Mouse (Mus musculus) kidney, embryonic 14.5 days (tissue): Measurements from ENCODE around the gene Nemp2. TPM values are rescaled to one million over a fixed set of nuclear protein-coding genes. Genes with fewer than 3 reads are reported as not detected.
A peak's percentile ranks its signal among the peaks of the same experiment; 100 is the strongest.

ENCODE experiments used
- ATAC-seq: fragments of 200-750 bp; cut with Nextera tagmentation; 2 replicates; pipeline ENCODE4 v1.8.0; 2017; ENCODE audit warnings: moderate number of reproducible peaks, mild to moderate bottlenecking, moderate TSS enrichment, moderate library complexity; ENCODE audit not compliant: low FRiP score, low TSS enrichment
- H3K27ac ChIP-seq: fragments of 300-500 bp; sonication (generic); 2 replicates; pipeline ENCODE4 v1.5.1; 2014; ENCODE audit warnings: low read depth, mild to moderate bottlenecking, low read length, moderate library complexity, mixed read lengths
- H3K27me3 ChIP-seq: fragments of 300-500 bp; sonication (generic); 2 replicates; pipeline ENCODE4 v1.6.1; 2014; ENCODE audit warnings: mild to moderate bottlenecking, low read length; ENCODE audit not compliant: control insufficient read depth, insufficient read depth
- H3K36me3 ChIP-seq: fragments of 300-500 bp; sonication (generic); 2 replicates; pipeline ENCODE4 v1.6.1; 2014; ENCODE audit warnings: low read length, mixed read lengths; ENCODE audit not compliant: control insufficient read depth, insufficient read depth
- H3K4me1 ChIP-seq: fragments of 300-500 bp; sonication (generic); 2 replicates; pipeline ENCODE4 v1.6.1; 2014; ENCODE audit warnings: low read length, mixed read lengths; ENCODE audit not compliant: control insufficient read depth, insufficient read depth
- H3K4me2 ChIP-seq: fragments of 300-500 bp; sonication (generic); replicated peaks from 2 replicates; pipeline ENCODE4 v1.6.1; 2014; ENCODE audit warnings: low read depth, mild to moderate bottlenecking, low read length
- H3K4me3 ChIP-seq: fragments of 300-500 bp; sonication (generic); 2 replicates; pipeline ENCODE4 v1.5.1; 2014; ENCODE audit warnings: mild to moderate bottlenecking, low read length
- H3K9ac ChIP-seq: fragments of 300-500 bp; sonication (generic); 2 replicates; pipeline ENCODE4 v1.6.1; 2014; ENCODE audit warnings: low read depth, mild to moderate bottlenecking, low read length, moderate library complexity
- H3K9me3 ChIP-seq: fragments of 300-500 bp; sonication (generic); 2 replicates; pipeline ENCODE4 v1.6.1; 2016; ENCODE audit warnings: low read length; ENCODE audit not compliant: control insufficient read depth
- WGBS: fragments of 180-500 bp; shearing (Covaris S2); extraction: QIAGEN DNeasy Blood & Tissue Kit; methylation state at CpG from one replicate; pipeline ENCODE4 v1.1.7; 2014; 5-methylcytosine and 5-hydroxymethylcytosine counted together
- polyA plus RNA-seq: library from polyadenylated mRNA; unstranded; fragments of >200 nt; fragmentation: Nextera tagmentation; extraction: Ambion mirVana; gene quantifications from 2 replicates; pipeline ENCODE4 v1.2.1, GENCODE M21; 2014

The Nemp2 gene
- polyA plus RNA-seq, 1 experiment from 2014 or later = 14.5 TPM

DNA sequence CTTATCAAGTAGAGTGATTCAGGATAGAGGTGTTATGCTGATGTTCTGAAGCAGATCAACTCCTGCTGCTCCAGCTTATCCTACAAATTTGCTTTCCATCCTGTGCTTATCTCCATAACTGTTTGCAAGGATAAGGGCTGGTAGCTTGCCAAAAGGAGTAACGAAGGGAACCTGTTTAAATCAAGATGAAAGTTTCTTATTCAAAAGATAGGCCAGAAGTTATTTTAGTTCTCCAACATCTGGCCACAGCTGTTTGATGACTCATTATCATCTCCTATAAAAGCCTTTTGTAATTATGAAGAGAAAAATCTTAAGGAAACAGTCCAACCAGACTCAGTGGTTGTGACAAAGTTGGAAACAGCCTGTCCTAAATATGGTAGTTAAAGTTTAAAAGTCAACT is 12.3 kb upstream of the Nemp2 start:
- no peaks in the 10 kb centered on the region for H3K36me3 ChIP-seq
- no peak overlapping the region for H3K27ac ChIP-seq
- no peak overlapping the region for H3K9ac ChIP-seq
- H3K27me3 ChIP-seq = no peaks in the 10 kb centered on the region
- ATAC-seq = no peak
- H3K4me2 ChIP-seq = no peak overlapping the region
- no peak overlapping the region for H3K4me3 ChIP-seq
- H3K4me1 ChIP-seq = no peaks in the 10 kb centered on the region
- no peaks in the 10 kb centered on the region for H3K9me3 ChIP-seq
- 57% methylated on average over 1 of the region's 1 CpGs for WGBS

DNA sequence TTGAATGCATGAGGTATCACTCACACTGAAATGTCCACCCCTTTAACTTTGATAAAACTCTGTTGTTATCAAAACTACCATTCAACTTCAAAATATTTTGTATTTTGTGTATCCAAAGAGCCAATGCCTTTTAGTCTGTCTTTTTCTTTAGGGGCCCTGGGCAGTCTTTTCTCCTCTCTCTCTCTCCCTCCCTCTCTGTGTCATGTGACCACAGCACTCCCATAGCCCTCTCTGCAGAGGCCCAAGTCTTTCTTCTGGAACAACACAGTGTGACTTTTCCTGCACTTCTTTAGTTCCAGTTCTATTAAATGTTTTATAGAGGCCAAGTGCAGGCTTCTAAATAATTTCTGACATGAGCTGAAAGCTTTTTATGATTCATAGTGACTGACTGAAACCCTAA is 10.1 kb upstream of the Nemp2 start:
- Histone ChIP-seq H3K4me2 (no peak overlapping the region), H3K27me3 (no peaks in the 10 kb centered on the region), H3K27ac (no peak overlapping the region), H3K4me3 (no peak overlapping the region), H3K4me1 (no peaks in the 10 kb centered on the region), H3K36me3 (no peaks in the 10 kb centered on the region), H3K9ac (no peak overlapping the region), H3K9me3 (no peaks in the 10 kb centered on the region)
- no peak for ATAC-seq

DNA sequence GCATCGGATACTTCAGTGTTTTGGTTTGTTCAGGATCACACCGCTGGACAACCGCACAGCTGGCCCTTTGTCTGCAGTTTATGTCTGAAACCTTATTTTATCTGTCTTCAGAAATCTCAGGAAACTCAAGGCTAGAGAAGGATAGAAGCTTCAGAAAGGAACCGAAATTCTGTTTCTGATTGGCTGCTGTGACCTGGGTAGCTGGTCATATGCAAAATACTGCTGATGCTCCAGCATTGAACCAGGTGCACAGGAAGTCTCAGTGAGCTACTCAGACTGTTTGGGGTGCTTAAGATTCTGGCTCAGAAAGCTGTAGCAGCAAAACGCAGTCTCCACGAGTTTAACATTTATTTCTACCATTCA is 415 bp downstream of the Nemp2 start:
- under 1% methylated on average over 6 of the region's 6 CpGs for WGBS
- Histone ChIP-seq H3K36me3 (no peaks in the 10 kb centered on the region), H3K4me2 (peak overlapping the region; percentile 55), H3K27me3 (no peaks in the 10 kb centered on the region), H3K9ac (peak overlapping the region; percentile 67), H3K4me3 (peak overlapping the region; percentile 50), H3K4me1 (peaks cover 5% of the 10 kb centered on the region; the same call in 1 of the 2 replicates), H3K27ac (peak overlapping the region; percentile 68), H3K9me3 (no peaks in the 10 kb centered on the region)
- ATAC-seq = peak; percentile 76; the same call in 1 of the 2 replicates

DNA sequence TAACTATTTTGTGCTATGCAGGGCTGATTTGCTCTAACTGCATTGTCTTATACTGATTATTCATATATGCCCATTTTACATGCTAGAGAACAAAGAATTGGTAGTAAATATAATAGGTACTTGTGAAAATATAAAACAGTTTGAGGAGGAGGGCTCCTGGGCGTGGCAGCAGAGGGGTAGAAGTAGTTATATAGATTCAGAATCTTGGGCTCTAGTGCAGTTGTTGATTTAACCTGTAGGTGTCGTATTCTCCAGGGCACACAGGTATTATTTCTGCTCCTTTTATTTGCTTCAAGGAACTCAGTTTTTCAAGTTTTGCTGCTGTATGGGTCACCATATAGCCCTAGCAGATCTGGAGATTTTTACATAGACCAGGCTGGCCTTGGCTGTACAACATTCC is 1.1 kb downstream of the Nemp2 start:
- Histone ChIP-seq H3K9me3 (no peaks in the 10 kb centered on the region), H3K9ac (no peak overlapping the region), H3K27me3 (no peaks in the 10 kb centered on the region), H3K4me3 (peak overlapping the region; percentile 50), H3K4me2 (peak overlapping the region; percentile 55), H3K4me1 (peaks cover 5% of the 10 kb centered on the region; the same call in 1 of the 2 replicates), H3K27ac (no peak overlapping the region), H3K36me3 (no peaks in the 10 kb centered on the region)
- ATAC-seq = no peak
- WGBS = 73% methylated on average over 2 of the region's 2 CpGs

DNA sequence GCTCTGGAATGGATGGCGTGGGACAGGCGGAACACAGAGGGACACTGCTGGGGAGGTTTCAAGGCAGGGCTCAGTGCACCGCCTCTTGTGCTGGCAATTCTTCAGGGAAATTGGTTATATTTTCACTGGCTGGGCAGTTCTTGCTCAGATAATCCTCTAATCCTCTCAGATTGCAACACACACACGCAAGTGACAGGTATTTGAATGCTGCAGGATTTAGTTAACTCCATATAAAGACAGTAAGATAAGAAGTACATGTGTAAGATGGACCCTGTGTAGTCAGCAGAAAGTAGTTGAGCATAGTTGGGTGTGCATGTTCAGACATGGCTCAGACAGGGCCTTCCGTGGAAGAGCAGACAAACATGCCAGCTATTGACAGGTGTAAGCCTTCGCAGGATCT is 3.7 kb downstream of the Nemp2 start:
- no peak for ATAC-seq
- Histone ChIP-seq H3K4me3 (no peak overlapping the region), H3K4me1 (peaks cover 5% of the 10 kb centered on the region; the same call in 1 of the 2 replicates), H3K9ac (no peak overlapping the region), H3K4me2 (no peak overlapping the region), H3K27me3 (no peaks in the 10 kb centered on the region), H3K9me3 (no peaks in the 10 kb centered on the region), H3K36me3 (peaks cover 6% of the 10 kb centered on the region; the same call in 1 of the 2 replicates), H3K27ac (no peak overlapping the region)
- WGBS = 88% methylated on average over 6 of the region's 6 CpGs

DNA sequence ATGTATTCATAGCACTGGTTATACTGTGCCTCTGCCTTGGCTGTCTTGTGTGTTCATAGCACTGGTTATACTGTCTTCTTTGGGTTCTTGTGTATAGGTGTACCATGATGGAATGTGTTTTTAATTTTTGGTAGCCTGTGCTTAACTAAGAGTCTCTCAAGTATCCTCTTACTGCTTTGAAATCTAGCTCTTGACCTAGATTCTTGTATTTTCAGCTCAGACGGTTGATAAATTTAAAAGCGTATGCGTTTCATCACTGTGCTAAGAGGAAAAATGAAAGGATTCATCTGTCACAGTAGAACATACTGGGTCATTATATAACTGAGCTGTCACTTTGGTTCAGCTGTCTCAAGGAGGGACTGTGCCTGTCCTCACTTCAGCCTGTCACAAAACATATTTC is 5.4 kb downstream of the Nemp2 start:
- H3K9ac ChIP-seq = no peak overlapping the region
- H3K4me2 ChIP-seq = no peak overlapping the region
- H3K4me1 ChIP-seq = peaks cover 5% of the 10 kb centered on the region; the same call in 1 of the 2 replicates
- H3K4me3 ChIP-seq = no peak overlapping the region
- whole genome bisulfite sequencing = 92% methylated on average over 3 of the region's 3 CpGs
- no peaks in the 10 kb centered on the region for H3K9me3 ChIP-seq
- H3K27me3 ChIP-seq = no peaks in the 10 kb centered on the region
- no peak overlapping the region for H3K27ac ChIP-seq
- no peak for ATAC-seq
- peaks cover 15% of the 10 kb centered on the region for H3K36me3 ChIP-seq

DNA sequence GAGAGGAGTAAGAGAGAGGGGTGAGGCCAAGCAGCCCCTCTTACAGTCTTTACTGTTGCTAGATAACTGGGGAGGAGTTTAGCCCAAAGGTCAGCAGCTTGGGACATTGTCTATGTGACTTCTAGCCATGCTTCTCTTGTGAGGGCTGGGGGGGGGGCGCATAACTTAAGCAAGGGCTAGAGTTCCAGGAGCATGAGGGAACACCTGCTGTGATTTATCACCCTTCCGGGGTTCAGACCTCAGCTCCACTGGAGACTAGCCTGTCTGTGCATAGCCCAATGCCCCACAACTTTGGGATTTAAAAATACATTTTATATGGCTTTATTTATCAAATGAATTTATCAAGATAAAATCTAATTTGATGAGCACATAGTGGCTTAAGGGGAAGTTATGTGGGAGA is 7.6 kb downstream of the Nemp2 start:
- H3K9me3 ChIP-seq = no peaks in the 10 kb centered on the region
- no peak overlapping the region for H3K9ac ChIP-seq
- ATAC-seq = no peak
- no peak overlapping the region for H3K4me3 ChIP-seq
- 81% methylated on average over 2 of the region's 2 CpGs for WGBS
- H3K27ac ChIP-seq = no peak overlapping the region
- no peaks in the 10 kb centered on the region for H3K27me3 ChIP-seq
- H3K4me2 ChIP-seq = no peak overlapping the region
- no peaks in the 10 kb centered on the region for H3K4me1 ChIP-seq
- peaks cover 17% of the 10 kb centered on the region for H3K36me3 ChIP-seq

DNA sequence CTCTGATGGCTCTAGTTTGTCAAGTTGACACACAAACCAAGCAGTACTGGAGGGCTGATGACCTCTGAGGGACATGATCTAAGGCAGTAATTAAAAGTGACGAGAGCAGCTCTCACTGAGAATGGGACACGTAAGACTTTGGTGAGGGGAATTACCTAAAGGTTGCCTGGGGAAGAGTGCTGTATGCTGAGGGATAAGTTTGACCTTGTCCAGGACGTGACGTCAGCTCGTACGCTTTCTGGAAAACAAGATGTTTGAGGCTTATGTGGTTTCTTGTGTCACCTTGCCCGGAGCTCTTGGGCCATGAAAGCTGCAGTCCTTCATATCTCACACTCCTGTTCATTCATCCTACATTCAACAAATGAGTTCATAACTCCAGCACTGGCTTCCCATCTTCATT is 8.6 kb downstream of the Nemp2 start:
- Histone ChIP-seq H3K4me2 (no peak overlapping the region), H3K27ac (no peak overlapping the region), H3K4me1 (no peaks in the 10 kb centered on the region), H3K36me3 (peaks cover 17% of the 10 kb centered on the region), H3K9ac (no peak overlapping the region), H3K9me3 (no peaks in the 10 kb centered on the region), H3K27me3 (no peaks in the 10 kb centered on the region), H3K4me3 (no peak overlapping the region)
- no peak for ATAC-seq
- whole genome bisulfite sequencing = 84% methylated on average over 7 of the region's 7 CpGs

DNA sequence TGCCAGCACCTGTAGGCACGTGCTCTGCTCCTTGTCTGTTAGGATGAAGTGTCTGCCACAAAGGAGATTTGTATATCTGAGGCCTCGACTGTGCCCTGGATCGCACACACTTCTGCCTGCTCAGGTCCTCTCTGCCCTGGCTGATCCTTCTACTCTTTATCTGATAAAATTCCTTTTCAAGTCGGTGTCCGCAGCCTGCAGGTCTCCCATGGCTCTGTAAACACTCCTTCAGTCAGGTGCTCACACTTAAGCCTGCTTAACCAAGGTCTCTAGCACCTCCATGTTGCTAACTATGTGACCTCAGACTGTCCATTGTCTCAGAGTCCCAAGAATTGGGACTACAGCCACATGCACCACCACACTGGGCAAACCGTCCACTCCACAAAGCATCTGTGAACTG is 9.8 kb downstream of the Nemp2 start:
- H3K9ac ChIP-seq = no peak overlapping the region
- no peak overlapping the region for H3K4me3 ChIP-seq
- ATAC-seq = no peak
- H3K36me3 ChIP-seq = peaks cover 17% of the 10 kb centered on the region
- H3K4me2 ChIP-seq = no peak overlapping the region
- H3K4me1 ChIP-seq = no peaks in the 10 kb centered on the region
- H3K9me3 ChIP-seq = no peaks in the 10 kb centered on the region
- H3K27ac ChIP-seq = no peak overlapping the region
- no peaks in the 10 kb centered on the region for H3K27me3 ChIP-seq
- WGBS = 86% methylated on average over 6 of the region's 6 CpGs

DNA sequence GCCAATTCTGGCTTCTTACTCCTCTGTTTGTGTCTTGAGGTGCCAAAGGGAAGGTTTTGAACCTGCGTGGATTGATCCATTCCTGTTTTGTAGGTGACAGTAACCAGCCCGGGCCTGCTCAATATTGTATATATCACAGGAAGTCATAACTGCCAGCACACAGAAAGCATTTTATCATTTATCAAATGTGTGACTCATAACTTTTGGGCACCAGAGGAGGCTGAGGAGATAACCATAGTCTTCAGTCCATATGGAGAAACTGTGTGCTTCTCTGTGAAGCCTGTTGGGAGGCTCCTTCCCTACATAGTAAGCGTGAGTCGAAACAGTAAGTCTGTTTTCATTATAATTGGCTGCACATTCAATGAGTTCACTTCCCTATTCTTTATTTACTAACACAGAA is 10.2 kb downstream of the Nemp2 start:
- Histone ChIP-seq H3K9me3 (no peaks in the 10 kb centered on the region), H3K4me2 (no peak overlapping the region), H3K27me3 (no peaks in the 10 kb centered on the region), H3K27ac (no peak overlapping the region), H3K4me3 (no peak overlapping the region), H3K4me1 (no peaks in the 10 kb centered on the region), H3K9ac (no peak overlapping the region), H3K36me3 (peaks cover 17% of the 10 kb centered on the region)
- ATAC-seq = no peak
- WGBS = 92% methylated on average over 4 of the region's 4 CpGs
